Mouse (Mus musculus) cerebellum, adult 2 months (tissue): ENCODE results near the gene Cnnm4.

Experiments
- CTCF ChIP-seq: fragments of 200-500 bp; IDR thresholded peaks from 2 replicates; pipeline ENCODE4 v1.5.1; 2011; ENCODE audit warnings: low read depth, mild to moderate bottlenecking, control low read depth, low read length, moderate library complexity, borderline replicate concordance; ENCODE audit not compliant: insufficient read depth
- POLR2A ChIP-seq: fragments of 200-500 bp; IDR thresholded peaks from 2 replicates; pipeline ENCODE4 v1.6.1; 2011; ENCODE audit warnings: low read length, control low read depth, borderline replicate concordance; ENCODE audit not compliant: insufficient read depth

GRCm38 (mm10) chr1:36522210-36522609, 50.8 kb downstream of the Cnnm4 start:
- no peak; the same call in 1 of the 2 replicates for TF ChIP-seq CTCF
- TF ChIP-seq POLR2A: no peak
